Mouse (Mus musculus) midbrain, postnatal 0 days (tissue): ENCODE results near the gene Astn2. TPM values are rescaled to one million over a fixed set of nuclear protein-coding genes. Genes with fewer than 3 reads are reported as not detected.

ENCODE experiments used
- ATAC-seq: fragments of 200-750 bp; cut with Nextera tagmentation; 2 replicates; pipeline ENCODE4 v1.8.0; 2017; ENCODE audit warnings: moderate number of reproducible peaks, mild to moderate bottlenecking, moderate TSS enrichment, moderate library complexity; ENCODE audit not compliant: low FRiP score
- DNase-seq: peaks from one replicate; pipeline ENCODE4 v3.0.0-alpha.2; 2015; ENCODE audit warnings: low spot score
- H3K27ac ChIP-seq: fragments of 300-500 bp; sonication (generic); 2 replicates; pipeline ENCODE4 v1.5.1; 2014; ENCODE audit warnings: low read depth, mild to moderate bottlenecking, low read length, mixed read lengths
- H3K27me3 ChIP-seq: fragments of 300-500 bp; sonication (generic); 2 replicates; pipeline ENCODE4 v1.6.1; 2014; ENCODE audit warnings: low read length, control low read depth, mixed read lengths; ENCODE audit not compliant: insufficient read depth
- H3K36me3 ChIP-seq: fragments of 300-500 bp; sonication (generic); 2 replicates; pipeline ENCODE4 v1.6.1; 2014; ENCODE audit warnings: low read length, control low read depth, mixed read lengths; ENCODE audit not compliant: insufficient read depth
- H3K4me1 ChIP-seq: fragments of 300-500 bp; sonication (generic); 2 replicates; pipeline ENCODE4 v1.6.1; 2014; ENCODE audit warnings: mild to moderate bottlenecking, control low read depth, antibody characterized with exemption, low read length, mixed read lengths; ENCODE audit not compliant: insufficient read depth
- H3K4me2 ChIP-seq: fragments of 300-500 bp; sonication (generic); 2 replicates; pipeline ENCODE4 v1.6.1; 2014; ENCODE audit warnings: low read depth, mild to moderate bottlenecking, low read length, mixed read lengths; ENCODE audit not compliant: poor library complexity, severe bottlenecking
- H3K4me3 ChIP-seq: fragments of 300-500 bp; sonication (generic); 2 replicates; pipeline ENCODE4 v1.5.1; 2014; ENCODE audit warnings: low read depth, mild to moderate bottlenecking, low read length, moderate library complexity
- H3K9ac ChIP-seq: fragments of 300-500 bp; sonication (generic); replicated peaks from 2 replicates; pipeline ENCODE4 v1.6.1; 2014; ENCODE audit warnings: mild to moderate bottlenecking, low read length, moderate library complexity, mixed read lengths; ENCODE audit not compliant: poor library complexity, severe bottlenecking
- H3K9me3 ChIP-seq: fragments of 300-500 bp; sonication (generic); 2 replicates; pipeline ENCODE4 v1.6.1; 2016; ENCODE audit warnings: low read length, control low read depth
- CTCF ChIP-seq: IDR thresholded peaks from 2 replicates; pipeline ENCODE4 v1.5.1; 2016; ENCODE audit warnings: antibody characterized with exemption, mild to moderate bottlenecking
- WGBS: fragments of 180-500 bp; shearing (Covaris S2); extraction: QIAGEN DNeasy Blood & Tissue Kit; methylation state at CpG from one replicate; pipeline ENCODE4 v1.1.7; 2014; 5-methylcytosine and 5-hydroxymethylcytosine counted together
- polyA plus RNA-seq: library from polyadenylated mRNA; unstranded; fragments of >200 nt; fragmentation: Nextera tagmentation; extraction: Ambion mirVana; gene quantifications from 2 replicates; pipeline ENCODE4 v1.2.1, GENCODE M21; 2015
- total RNA-seq: library from RNA; depleted of rRNA; stranded (reverse); fragments of >200 nt; gene quantifications from 2 replicates; pipeline ENCODE4 v1.2.3, GENCODE M21; 2014

Astn2 gene
- total and polyA plus RNA-seq, 2 experiments from 2014 or later, result 2.5 to 34.9 TPM

GRCm38 (mm10) chr4:66264031-66264430 lies 140.4 kb downstream of the Astn2 start:
- no peak overlapping the region for H3K27ac ChIP-seq
- 85% methylated on average over 4 of the region's 4 CpGs for WGBS
- TF ChIP-seq CTCF, result no peak
- no peaks in the 10 kb centered on the region for H3K36me3 ChIP-seq
- DNase-seq (no peak), ATAC-seq (no peak)
- H3K9me3 ChIP-seq, result no peaks in the 10 kb centered on the region
- no peaks in the 10 kb centered on the region for H3K27me3 ChIP-seq
- H3K4me3 ChIP-seq, result no peak overlapping the region
- no peaks in the 10 kb centered on the region; the same call in 1 of the 2 replicates for H3K4me1 ChIP-seq
- no peak overlapping the region for H3K4me2 ChIP-seq
- no peak overlapping the region for H3K9ac ChIP-seq

- Histone ChIP-seq H3K27ac (no peak overlapping the region), H3K36me3 (no peaks in the 10 kb centered on the region), H3K9me3 (no peaks in the 10 kb centered on the region), H3K27me3 (no peaks in the 10 kb centered on the region), H3K4me1 (no peaks in the 10 kb centered on the region; the same call in 1 of the 2 replicates), H3K4me2 (no peak overlapping the region), H3K9ac (no peak overlapping the region), H3K4me3 (no peak overlapping the region)
- no peak for TF ChIP-seq CTCF
- WGBS, result 89% methylated on average over 3 of the region's 3 CpGs
- DNase-seq, result no peak
- ATAC-seq, result no peak
Measured at GRCm38 (mm10) chr4:66261276-66261675, 143.1 kb downstream of the Astn2 start.

DNA sequence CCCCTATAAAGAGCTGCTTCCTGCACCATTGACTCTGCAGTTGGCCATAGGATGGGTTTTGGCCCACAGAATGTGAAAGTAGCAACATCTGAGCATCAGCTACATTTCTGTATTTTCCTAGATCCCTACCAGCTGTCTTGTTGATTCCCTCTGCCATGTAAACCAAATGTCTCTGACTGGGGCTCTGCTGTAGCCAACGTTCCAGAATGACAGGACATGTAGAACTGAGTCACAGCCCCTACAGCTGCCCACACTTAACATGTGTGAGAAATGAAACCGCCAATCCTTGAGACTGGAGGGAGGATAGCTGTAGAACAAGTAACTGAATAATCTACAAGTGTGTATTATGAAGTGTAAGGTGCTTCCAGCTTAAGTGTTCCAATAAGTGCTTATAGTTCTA lies 145.5 kb downstream of the Astn2 start:
- no peaks in the 10 kb centered on the region; the same call in 1 of the 2 replicates for H3K4me1 ChIP-seq
- H3K9ac ChIP-seq, result no peak overlapping the region
- no peak for TF ChIP-seq CTCF
- no peak for DNase-seq
- no peak overlapping the region for H3K4me2 ChIP-seq
- ATAC-seq, result no peak
- H3K9me3 ChIP-seq, result no peaks in the 10 kb centered on the region
- no peaks in the 10 kb centered on the region for H3K27me3 ChIP-seq
- no peak overlapping the region for H3K4me3 ChIP-seq
- no peak overlapping the region for H3K27ac ChIP-seq
- no peaks in the 10 kb centered on the region for H3K36me3 ChIP-seq
- WGBS, result 89% methylated on average over 2 of the region's 2 CpGs

DNA sequence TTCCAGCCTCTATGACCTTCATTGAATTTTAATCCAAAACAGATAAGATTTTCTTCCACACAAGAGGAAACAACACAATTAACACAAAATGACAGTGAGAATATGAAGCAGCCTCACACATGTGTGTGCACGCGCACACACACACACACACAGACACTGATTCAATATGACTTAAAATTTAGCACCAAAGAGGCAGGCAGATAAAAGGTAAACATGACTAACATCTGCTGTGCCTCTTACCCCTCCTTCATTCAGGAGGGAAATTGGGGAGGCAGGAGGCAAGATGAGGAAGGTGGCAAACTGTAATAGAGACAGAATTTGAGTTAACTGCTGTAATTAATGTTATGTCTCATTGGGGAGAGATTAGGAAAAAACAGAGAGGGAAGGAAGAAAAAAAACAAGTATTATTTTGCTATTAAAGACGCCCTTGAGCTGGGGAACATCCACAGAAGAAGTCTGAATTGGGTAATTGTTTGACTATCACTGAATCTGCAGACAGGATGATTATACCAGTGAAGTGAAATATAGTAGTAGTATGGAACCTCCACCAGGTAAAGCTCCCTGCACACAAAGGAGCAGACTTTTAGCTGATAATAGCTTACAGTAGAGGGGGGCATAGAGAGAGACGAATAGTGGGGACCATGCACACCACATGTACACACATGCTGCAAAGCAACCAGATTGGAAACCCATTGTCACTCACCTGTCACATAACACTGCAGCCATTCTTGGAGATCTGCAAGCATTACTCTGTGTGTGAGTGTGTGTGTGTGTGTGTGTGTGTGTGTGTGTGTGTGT lies 149.5 kb downstream of the Astn2 start:
- 85% methylated on average over 4 of the region's 4 CpGs for WGBS
- no peak for DNase-seq
- no peaks in the 10 kb centered on the region for H3K36me3 ChIP-seq
- no peak for TF ChIP-seq CTCF
- no peak overlapping the region for H3K9ac ChIP-seq
- no peaks in the 10 kb centered on the region for H3K9me3 ChIP-seq
- no peak overlapping the region for H3K4me2 ChIP-seq
- H3K27me3 ChIP-seq, result no peaks in the 10 kb centered on the region
- no peak overlapping the region for H3K27ac ChIP-seq
- no peak for ATAC-seq
- no peaks in the 10 kb centered on the region for H3K4me1 ChIP-seq
- H3K4me3 ChIP-seq, result no peak overlapping the region

GRCm38 (mm10) chr4:66248521-66248920 lies 155.9 kb downstream of the Astn2 start:
- no peak for ATAC-seq
- Histone ChIP-seq H3K9me3 (no peaks in the 10 kb centered on the region), H3K36me3 (no peaks in the 10 kb centered on the region), H3K4me1 (no peaks in the 10 kb centered on the region), H3K4me3 (no peak overlapping the region), H3K4me2 (no peak overlapping the region), H3K9ac (no peak overlapping the region), H3K27ac (no peak overlapping the region), H3K27me3 (no peaks in the 10 kb centered on the region)
- no peak for TF ChIP-seq CTCF
- DNase-seq, result no peak
- WGBS, result 63% methylated on average over 8 of the region's 8 CpGs

DNA sequence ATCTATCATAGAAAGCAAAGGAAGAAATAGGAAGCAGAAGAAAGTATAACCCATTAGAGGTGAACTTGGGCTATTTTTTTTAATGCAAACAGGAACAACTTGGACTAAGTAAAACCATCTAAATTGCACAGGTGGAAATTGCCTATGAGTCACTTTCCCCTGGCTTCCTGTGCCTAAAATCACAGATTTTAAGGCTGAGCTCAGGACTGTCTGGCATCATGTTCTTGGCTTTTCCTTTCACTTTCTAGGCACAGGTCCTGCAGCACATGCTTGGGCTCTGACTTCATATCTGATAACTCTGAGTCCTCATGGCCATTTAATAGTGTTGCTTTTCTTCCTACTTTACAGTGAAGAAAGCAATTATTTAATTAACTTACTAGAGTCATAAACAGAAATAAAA lies 161.7 kb downstream of the Astn2 start:
- TF ChIP-seq CTCF, result no peak
- no peak overlapping the region for H3K27ac ChIP-seq
- no peaks in the 10 kb centered on the region for H3K9me3 ChIP-seq
- no peak overlapping the region for H3K4me2 ChIP-seq
- H3K27me3 ChIP-seq, result no peaks in the 10 kb centered on the region
- H3K4me1 ChIP-seq, result no peaks in the 10 kb centered on the region
- no peak overlapping the region for H3K4me3 ChIP-seq
- H3K36me3 ChIP-seq, result no peaks in the 10 kb centered on the region
- ATAC-seq (no peak), DNase-seq (no peak)
- no peak overlapping the region for H3K9ac ChIP-seq
